Mouse (Mus musculus): ENCODE results near the gene Inf2. TPM values are rescaled to one million over a fixed set of nuclear protein-coding genes. Genes with fewer than 3 reads are reported as not detected.

The Inf2 gene
- polyA plus RNA-seq (2015; fragmentation: Nextera tagmentation; extraction: Ambion mirVana) = 7.4 and 7.6 TPM in 2 replicates

GRCm38 (mm10) chr12:112588426-112589256, at the start of gene Inf2:
Gene Inf2 (plus strand): TSS chr12:112588784.
- WGBS = 2% methylated on average over 48 of the region's 60 CpGs
- peaks cover 5% of the 10 kb centered on the region; the same call in 1 of the 2 replicates for H3K27me3 ChIP-seq
- ATAC-seq (ENCODE audit: insufficient number of reproducible peaks, low FRiP score, low TSS enrichment, low read depth) = peak; percentile 86

GRCm38 (mm10) chr12:112539466-112539965, 49.1 kb upstream of the Inf2 start:
- H3K4me2 ChIP-seq = no peak overlapping the region
- no peak overlapping the region for H3K27ac ChIP-seq
- 0 out of 2 replicates have a peak, but pooled peaks cover 3% of the 10 kb centered on the region for H3K4me1 ChIP-seq
- no peaks in the 10 kb centered on the region for H3K27me3 ChIP-seq
- no peak overlapping the region for H3K4me3 ChIP-seq
- H3K36me3 ChIP-seq = no peaks in the 10 kb centered on the region
- H3K9me3 ChIP-seq = no peaks in the 10 kb centered on the region
- 86% methylated on average over 7 of the region's 7 CpGs for WGBS
- no peak for ATAC-seq (ENCODE audit: insufficient number of reproducible peaks, low FRiP score, low TSS enrichment, low read depth)
- H3K9ac ChIP-seq = no peak overlapping the region

More at GRCm38 (mm10) chr12:112588426-112589256, at the start of gene Inf2:
- H3K4me1 ChIP-seq = peaks cover 46% of the 10 kb centered on the region
- no peaks in the 10 kb centered on the region for H3K36me3 ChIP-seq
- H3K27ac ChIP-seq = peak within 1 kb of the TSS; percentile 43; the same call in 1 of the 2 replicates
- peak within 1 kb of the TSS; percentile 47 for H3K9ac ChIP-seq
- H3K9me3 ChIP-seq = no peaks in the 10 kb centered on the region
- H3K4me2 ChIP-seq = peak within 1 kb of the TSS; percentile 91
- peak within 1 kb of the TSS; percentile 55 for H3K4me3 ChIP-seq

GRCm38 (mm10) chr12:112540321-112540720, 48.3 kb upstream of the Inf2 start:
- no peak overlapping the region for H3K4me3 ChIP-seq
- no peaks in the 10 kb centered on the region for H3K36me3 ChIP-seq
- ATAC-seq (ENCODE audit: insufficient number of reproducible peaks, low FRiP score, low TSS enrichment, low read depth) = no peak
- H3K9me3 ChIP-seq = no peaks in the 10 kb centered on the region
- 0 out of 2 replicates have a peak, but pooled peaks cover 3% of the 10 kb centered on the region for H3K4me1 ChIP-seq
- H3K27me3 ChIP-seq = no peaks in the 10 kb centered on the region
- H3K9ac ChIP-seq = no peak overlapping the region
- H3K27ac ChIP-seq = no peak overlapping the region
- no peak overlapping the region for H3K4me2 ChIP-seq
- 85% methylated on average over 12 of the region's 12 CpGs for WGBS

GRCm38 (mm10) chr12:112541483-112542091, 47.0 kb upstream of the Inf2 start:
- Histone ChIP-seq H3K27me3 (no peaks in the 10 kb centered on the region), H3K36me3 (no peaks in the 10 kb centered on the region), H3K4me2 (no peak overlapping the region), H3K27ac (no peak overlapping the region), H3K4me3 (no peak overlapping the region), H3K9me3 (no peaks in the 10 kb centered on the region), H3K9ac (no peak overlapping the region), H3K4me1 (0 out of 2 replicates have a peak, but pooled peaks cover 3% of the 10 kb centered on the region)
- ATAC-seq (ENCODE audit: insufficient number of reproducible peaks, low FRiP score, low TSS enrichment, low read depth) = no peak
- 77% methylated on average over 8 of the region's 8 CpGs for WGBS

GRCm38 (mm10) chr12:112542257-112542919, 46.2 kb upstream of the Inf2 start:
- Histone ChIP-seq H3K9ac (no peak overlapping the region), H3K9me3 (no peaks in the 10 kb centered on the region), H3K4me2 (no peak overlapping the region), H3K27me3 (no peaks in the 10 kb centered on the region), H3K4me1 (0 out of 2 replicates have a peak, but pooled peaks cover 3% of the 10 kb centered on the region), H3K27ac (no peak overlapping the region), H3K36me3 (no peaks in the 10 kb centered on the region), H3K4me3 (no peak overlapping the region)
- no peak for ATAC-seq (ENCODE audit: insufficient number of reproducible peaks, low FRiP score, low TSS enrichment, low read depth)
- WGBS = 61% methylated on average over 13 of the region's 13 CpGs

GRCm38 (mm10) chr12:112542920-112543300, 45.7 kb upstream of the Inf2 start:
- WGBS = 4% methylated on average over 11 of the region's 11 CpGs

GRCm38 (mm10) chr12:112543941-112544340, 44.6 kb upstream of the Inf2 start:
- H3K4me3 ChIP-seq = no peak overlapping the region
- H3K27me3 ChIP-seq = no peaks in the 10 kb centered on the region
- 0 out of 2 replicates have a peak, but pooled peaks cover 3% of the 10 kb centered on the region for H3K4me1 ChIP-seq
- no peak overlapping the region for H3K9ac ChIP-seq
- H3K36me3 ChIP-seq = no peaks in the 10 kb centered on the region
- WGBS = 63% methylated on average over 9 of the region's 9 CpGs
- no peak overlapping the region for H3K4me2 ChIP-seq
- no peak overlapping the region for H3K27ac ChIP-seq
- ATAC-seq (ENCODE audit: insufficient number of reproducible peaks, low FRiP score, low TSS enrichment, low read depth) = no peak
- no peaks in the 10 kb centered on the region for H3K9me3 ChIP-seq

More at GRCm38 (mm10) chr12:112542920-112543300, 45.7 kb upstream of the Inf2 start:
- Histone ChIP-seq H3K4me2 (no peak overlapping the region), H3K27me3 (no peaks in the 10 kb centered on the region), H3K27ac (no peak overlapping the region), H3K9ac (no peak overlapping the region), H3K36me3 (no peaks in the 10 kb centered on the region), H3K4me3 (no peak overlapping the region), H3K4me1 (0 out of 2 replicates have a peak, but pooled peaks cover 3% of the 10 kb centered on the region), H3K9me3 (no peaks in the 10 kb centered on the region)
- ATAC-seq (ENCODE audit: insufficient number of reproducible peaks, low FRiP score, low TSS enrichment, low read depth) = no peak

- 0 out of 2 replicates have a peak, but pooled peaks have one; percentile 31 for ATAC-seq (ENCODE audit: insufficient number of reproducible peaks, low FRiP score, low TSS enrichment, low read depth)
Observed at GRCm38 (mm10) chr12:112544946-112545701, 43.5 kb upstream of the Inf2 start.

GRCm38 (mm10) chr12:112546110-112546509, 42.5 kb upstream of the Inf2 start:
- 87% methylated on average over 8 of the region's 8 CpGs for WGBS
- Histone ChIP-seq H3K4me3 (no peak overlapping the region), H3K9me3 (no peaks in the 10 kb centered on the region), H3K36me3 (no peaks in the 10 kb centered on the region), H3K4me1 (0 out of 2 replicates have a peak, but pooled peaks cover 3% of the 10 kb centered on the region), H3K4me2 (no peak overlapping the region), H3K9ac (no peak overlapping the region), H3K27me3 (no peaks in the 10 kb centered on the region), H3K27ac (no peak overlapping the region)
- ATAC-seq (ENCODE audit: insufficient number of reproducible peaks, low FRiP score, low TSS enrichment, low read depth) = no peak

More at GRCm38 (mm10) chr12:112544946-112545701, 43.5 kb upstream of the Inf2 start:
- no peaks in the 10 kb centered on the region for H3K9me3 ChIP-seq
- no peak overlapping the region for H3K9ac ChIP-seq
- 39% methylated on average over 12 of the region's 12 CpGs for WGBS
- no peak overlapping the region for H3K4me2 ChIP-seq
- no peak overlapping the region for H3K4me3 ChIP-seq
- 0 out of 2 replicates have a peak, but pooled peaks cover 3% of the 10 kb centered on the region for H3K4me1 ChIP-seq
- no peaks in the 10 kb centered on the region for H3K27me3 ChIP-seq
- H3K27ac ChIP-seq = no peak overlapping the region
- H3K36me3 ChIP-seq = no peaks in the 10 kb centered on the region

- Histone ChIP-seq H3K9ac (no peak overlapping the region), H3K4me2 (no peak overlapping the region), H3K9me3 (no peaks in the 10 kb centered on the region), H3K27ac (no peak overlapping the region), H3K4me1 (peaks cover 3% of the 10 kb centered on the region; the same call in 1 of the 2 replicates), H3K27me3 (no peaks in the 10 kb centered on the region), H3K4me3 (no peak overlapping the region), H3K36me3 (no peaks in the 10 kb centered on the region)
- WGBS = 97% methylated on average over 1 of the region's 1 CpGs
- no peak for ATAC-seq (ENCODE audit: insufficient number of reproducible peaks, low FRiP score, low TSS enrichment, low read depth)
Observed at GRCm38 (mm10) chr12:112549287-112549686, 39.3 kb upstream of the Inf2 start.

- Histone ChIP-seq H3K27ac (no peak overlapping the region), H3K4me3 (no peak overlapping the region), H3K4me2 (no peak overlapping the region), H3K9me3 (no peaks in the 10 kb centered on the region), H3K4me1 (peaks cover 7% of the 10 kb centered on the region; the same call in 1 of the 2 replicates), H3K27me3 (no peaks in the 10 kb centered on the region), H3K36me3 (no peaks in the 10 kb centered on the region), H3K9ac (no peak overlapping the region)
- WGBS = 14% methylated on average over 13 of the region's 13 CpGs
- no peak for ATAC-seq (ENCODE audit: insufficient number of reproducible peaks, low FRiP score, low TSS enrichment, low read depth)
Observed at GRCm38 (mm10) chr12:112551861-112552375, 36.7 kb upstream of the Inf2 start.
